Mouse (Mus musculus) large intestine, adult 2 months (tissue): ENCODE data around the gene Stag3. TPM values are rescaled to one million over a fixed set of nuclear protein-coding genes. Genes with fewer than 3 reads are reported as not detected.

Experiments used
- DNase-seq: peaks from one replicate; pipeline ENCODE4 v3.0.0-alpha.2; 2012; ENCODE audit warnings: low read depth, low spot score
- WGBS: fragments of 180-500 bp; shearing (Covaris S2); methylation state at CpG from one replicate; pipeline ENCODE4 v1.1.7; 2018; 5-methylcytosine and 5-hydroxymethylcytosine counted together
- polyA plus RNA-seq: library from polyadenylated mRNA; depleted of rRNA; stranded (reverse); fragments of >200 nt; gene quantifications from 2 replicates; pipeline ENCODE4 v1.2.3, GENCODE M21; 2012; rRNA removed

Stag3 gene
- 0.58 and 0.90 TPM in 2 replicates for polyA plus RNA-seq

- 1% methylated on average over 56 of the region's 56 CpGs for WGBS
- no peak for DNase-seq
Observed at GRCm38 (mm10) chr5:138279585-138280424, at the start of gene Stag3, which contains the start of the genes Gm43720 and Gpc2. Stag3 (plus strand) TSS chr5:138280240. Gm43720 (minus strand) TSS chr5:138279958. Gpc2 (minus strand) TSS chr5:138280005.

DNA sequence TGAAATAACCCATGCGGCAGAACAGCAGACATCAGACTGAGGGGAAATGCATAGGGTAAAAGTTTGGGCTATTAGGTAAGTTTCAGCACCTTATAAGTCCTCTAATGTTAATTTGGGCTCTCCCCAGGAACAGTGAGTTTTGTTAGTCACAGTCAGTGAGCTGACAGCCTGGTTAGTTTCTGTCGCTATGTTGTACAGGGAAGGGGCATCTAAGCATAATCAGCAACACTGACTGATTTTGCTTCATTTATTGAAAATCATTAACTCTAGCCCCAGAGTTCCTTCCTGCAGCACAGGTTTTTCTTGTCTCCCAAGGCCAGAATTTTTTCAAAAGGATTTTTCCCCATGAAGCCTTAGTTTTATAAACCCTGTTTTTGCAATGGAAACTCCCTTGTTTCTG, 46.3 kb upstream of the Stag3 start:
- 70% methylated on average over 2 of the region's 2 CpGs for WGBS
- DNase-seq: no peak

GRCm38 (mm10) chr5:138234224-138234623, 45.8 kb upstream of the Stag3 start:
- DNase-seq: no peak

DNA sequence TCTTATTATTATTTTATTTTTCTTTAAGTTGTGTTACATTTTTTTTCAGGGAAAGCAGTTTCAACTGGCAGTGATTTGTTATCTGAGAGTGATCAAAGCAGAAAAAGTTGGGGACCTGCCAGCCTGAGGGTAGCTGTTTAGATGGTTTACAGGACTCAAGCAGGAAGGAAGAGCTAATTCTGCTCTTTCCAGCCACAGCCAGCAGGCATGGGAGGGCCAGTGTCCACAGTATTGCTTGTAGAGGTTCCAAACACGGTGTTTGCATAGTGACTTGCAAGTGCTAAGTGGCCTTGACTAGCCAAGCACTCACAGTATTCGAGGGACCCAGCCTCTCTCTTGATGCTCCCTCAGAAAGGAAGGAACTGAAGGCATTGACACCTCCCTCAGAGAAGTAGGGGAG, 38.5 kb upstream of the Stag3 start:
- whole genome bisulfite sequencing: 10% methylated on average over 2 of the region's 2 CpGs
- no peak for DNase-seq

- WGBS: 87% methylated on average over 12 of the region's 12 CpGs
- no peak for DNase-seq
Observed at GRCm38 (mm10) chr5:138251144-138251543, 28.9 kb upstream of the Stag3 start.

- no peak for DNase-seq
- 92% methylated on average over 3 of the region's 3 CpGs for WGBS
Observed at GRCm38 (mm10) chr5:138253061-138253460, 27.0 kb upstream of the Stag3 start.

DNA sequence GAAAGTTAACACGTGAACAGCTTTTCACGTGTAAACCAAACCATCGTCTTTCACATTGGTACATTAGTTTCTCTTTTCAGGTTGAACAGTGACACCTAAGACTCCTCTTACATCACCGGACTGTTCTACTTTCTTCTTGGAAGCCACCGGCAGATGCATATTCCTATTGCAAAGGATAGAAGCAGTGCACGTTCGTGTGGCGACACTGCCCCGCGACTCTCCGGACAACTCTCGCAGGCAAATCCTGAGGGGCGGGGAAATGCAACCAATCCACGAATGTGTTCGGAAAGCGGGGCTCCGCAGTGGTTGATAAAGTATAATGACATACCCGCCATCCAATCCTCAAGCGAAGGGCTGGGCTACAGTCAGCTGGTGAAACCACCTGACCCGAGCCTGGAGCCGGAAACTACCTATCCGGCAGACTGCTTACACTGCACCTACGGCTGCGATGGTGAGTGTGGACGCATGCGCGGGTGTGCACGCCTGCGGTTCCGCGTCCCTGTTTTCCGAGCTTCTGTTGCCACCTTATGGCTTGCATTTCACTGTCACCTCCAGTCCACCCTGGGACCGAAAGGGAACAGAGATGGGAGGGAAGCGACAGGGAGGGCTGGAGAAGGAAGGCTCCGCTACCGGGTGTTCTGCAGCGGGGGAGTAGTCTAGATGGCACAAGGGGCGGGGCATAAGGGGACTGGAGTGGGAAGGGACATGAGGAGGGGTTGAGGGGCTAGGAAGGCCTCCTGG, 24.5 kb upstream of the Stag3 start, which contains the start of gene Lamtor4:
Gene Lamtor4 (plus strand): TSS at position 130 of the 741 bp plus-strand sequence.
- WGBS: under 1% methylated on average over 38 of the region's 38 CpGs
- peak; percentile 94 for DNase-seq

DNA sequence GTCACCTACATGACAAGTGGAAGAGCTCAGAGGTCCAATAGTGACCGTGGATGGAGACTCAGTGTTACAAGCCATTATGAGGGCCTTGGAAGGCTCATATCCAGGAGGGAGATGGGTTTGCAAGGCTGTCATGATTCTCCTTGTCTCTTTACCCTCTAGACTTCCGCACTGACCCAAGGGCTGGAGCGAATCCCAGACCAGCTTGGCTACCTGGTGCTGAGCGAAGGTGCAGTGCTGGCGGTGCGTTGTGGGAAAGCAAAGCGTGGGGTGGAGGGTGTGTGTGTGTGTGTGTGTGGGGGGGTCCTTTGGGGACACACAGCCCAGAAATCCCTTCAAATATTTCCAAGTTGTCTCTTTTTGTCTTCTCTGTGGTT, 24.0 kb upstream of the Stag3 start:
- DNase-seq: no peak
- WGBS: 5% methylated on average over 7 of the region's 7 CpGs

GRCm38 (mm10) chr5:138256966-138257584, 23.0 kb upstream of the Stag3 start:
- 80% methylated on average over 10 of the region's 10 CpGs for WGBS

GRCm38 (mm10) chr5:138257585-138257978, 22.5 kb upstream of the Stag3 start:
- WGBS: 88% methylated on average over 4 of the region's 4 CpGs
- DNase-seq: no peak

More at GRCm38 (mm10) chr5:138256966-138257584, 23.0 kb upstream of the Stag3 start:
- no peak for DNase-seq

DNA sequence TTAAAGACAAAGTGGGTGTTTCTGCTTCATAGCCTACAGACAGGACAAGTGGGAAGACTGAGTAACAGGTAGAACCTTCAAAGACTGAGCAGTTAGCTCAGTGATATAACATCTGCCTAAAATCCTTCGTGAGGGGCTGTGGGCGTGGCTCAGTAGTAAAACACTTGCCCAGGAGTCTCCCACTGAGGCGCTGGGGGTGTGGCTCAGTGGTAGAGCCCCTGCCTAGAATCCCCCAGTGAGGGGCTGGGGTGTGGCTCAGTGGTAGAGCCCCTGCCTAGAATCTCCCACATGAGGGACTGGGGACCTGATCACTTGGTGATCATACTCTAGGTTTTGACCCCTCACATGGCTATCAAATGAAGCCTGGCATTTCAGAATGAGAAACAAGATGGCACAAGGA, 22.0 kb upstream of the Stag3 start:
- WGBS: 66% methylated on average over 3 of the region's 3 CpGs

DNA sequence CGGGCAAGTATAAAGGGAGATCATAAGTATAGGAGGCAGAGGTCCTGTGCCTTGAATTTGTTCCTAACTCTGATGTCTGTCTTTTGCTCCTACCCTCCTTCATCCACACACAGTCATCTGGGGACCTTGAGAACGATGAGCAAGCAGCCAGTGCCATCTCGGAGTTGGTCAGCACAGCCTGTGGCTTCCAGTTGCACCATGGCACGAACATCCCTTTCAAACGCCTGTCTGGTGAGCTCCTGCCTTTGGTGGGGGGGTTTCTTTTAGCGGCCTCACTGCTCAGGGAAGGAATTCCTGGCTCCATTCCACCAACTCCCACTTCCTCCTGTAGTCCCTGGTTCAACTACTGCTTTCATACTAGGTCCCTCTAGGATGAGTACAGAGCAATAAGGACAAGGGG, 21.5 kb upstream of the Stag3 start:
- 85% methylated on average over 6 of the region's 6 CpGs for WGBS
- DNase-seq: no peak

More for the DNA sequence above, 22.0 kb upstream of the Stag3 start:
- DNase-seq: no peak

DNA sequence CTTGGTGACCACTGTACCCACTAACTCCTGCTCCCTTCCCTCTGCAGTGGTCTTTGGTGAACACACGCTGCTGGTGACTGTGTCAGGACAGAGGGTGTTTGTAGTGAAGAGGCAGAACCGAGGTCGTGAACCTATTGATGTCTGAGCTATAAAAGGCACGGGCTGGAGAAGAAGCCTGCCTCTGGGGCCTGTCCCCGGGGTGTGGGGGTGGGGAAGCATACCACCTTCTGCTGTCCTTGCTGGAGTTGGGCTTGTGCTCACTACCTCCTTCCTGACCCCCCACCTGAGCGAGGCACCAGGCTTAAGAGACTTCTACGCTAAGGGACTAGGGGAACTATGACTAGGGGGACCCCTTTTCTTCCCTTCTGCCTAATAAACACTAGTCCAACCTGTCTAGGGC, 21.0 kb upstream of the Stag3 start:
- 60% methylated on average over 7 of the region's 7 CpGs for WGBS

GRCm38 (mm10) chr5:138260051-138260450, 20.0 kb upstream of the Stag3 start:
- no peak for DNase-seq
- 87% methylated on average over 10 of the region's 10 CpGs for WGBS

More for the DNA sequence above, 21.0 kb upstream of the Stag3 start:
- DNase-seq: no peak

DNA sequence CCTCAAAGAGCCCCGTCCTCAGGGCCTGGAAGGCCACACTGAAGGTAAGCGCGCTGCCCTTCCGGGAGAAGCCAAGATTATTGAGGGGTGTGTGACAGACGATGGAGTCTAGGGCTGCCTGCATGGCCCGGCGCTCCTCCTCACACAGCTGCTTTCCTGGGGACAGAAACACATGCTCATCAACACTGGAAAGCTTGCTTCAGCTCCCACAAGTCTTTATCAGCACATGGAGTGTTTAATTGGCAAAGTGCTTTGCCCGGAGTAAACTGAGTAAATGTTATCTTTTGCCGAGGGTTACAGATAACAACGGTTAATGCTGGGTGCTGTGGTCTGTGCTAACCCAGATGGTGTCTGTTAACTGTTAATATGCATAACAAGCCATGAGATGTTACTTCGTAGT, 19.2 kb upstream of the Stag3 start:
- 80% methylated on average over 11 of the region's 11 CpGs for WGBS
- no peak for DNase-seq

DNA sequence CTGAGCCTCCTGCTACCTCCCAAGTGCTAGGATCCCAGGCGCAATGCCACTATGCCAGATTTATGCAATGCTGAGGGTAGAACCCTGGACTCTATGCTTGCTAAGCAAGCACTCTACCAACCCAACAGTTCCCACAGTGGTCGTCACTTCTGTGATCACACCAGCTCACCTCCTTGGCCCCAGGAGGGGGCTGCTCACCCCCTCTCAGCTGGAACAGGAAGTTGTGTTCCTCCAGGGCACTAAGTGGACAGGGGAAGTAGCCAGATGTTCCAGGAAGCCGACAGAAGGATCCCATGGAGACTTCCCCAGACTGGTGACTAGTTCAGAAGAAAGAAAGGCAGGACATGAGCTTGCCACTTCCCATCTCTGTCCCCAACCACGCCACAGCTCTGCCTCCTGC, 18.0 kb upstream of the Stag3 start:
- no peak for DNase-seq
- WGBS: 68% methylated on average over 4 of the region's 4 CpGs

- 61% methylated on average over 18 of the region's 18 CpGs for WGBS
- DNase-seq: no peak
Observed at GRCm38 (mm10) chr5:138262582-138263240, 17.3 kb upstream of the Stag3 start.

DNA sequence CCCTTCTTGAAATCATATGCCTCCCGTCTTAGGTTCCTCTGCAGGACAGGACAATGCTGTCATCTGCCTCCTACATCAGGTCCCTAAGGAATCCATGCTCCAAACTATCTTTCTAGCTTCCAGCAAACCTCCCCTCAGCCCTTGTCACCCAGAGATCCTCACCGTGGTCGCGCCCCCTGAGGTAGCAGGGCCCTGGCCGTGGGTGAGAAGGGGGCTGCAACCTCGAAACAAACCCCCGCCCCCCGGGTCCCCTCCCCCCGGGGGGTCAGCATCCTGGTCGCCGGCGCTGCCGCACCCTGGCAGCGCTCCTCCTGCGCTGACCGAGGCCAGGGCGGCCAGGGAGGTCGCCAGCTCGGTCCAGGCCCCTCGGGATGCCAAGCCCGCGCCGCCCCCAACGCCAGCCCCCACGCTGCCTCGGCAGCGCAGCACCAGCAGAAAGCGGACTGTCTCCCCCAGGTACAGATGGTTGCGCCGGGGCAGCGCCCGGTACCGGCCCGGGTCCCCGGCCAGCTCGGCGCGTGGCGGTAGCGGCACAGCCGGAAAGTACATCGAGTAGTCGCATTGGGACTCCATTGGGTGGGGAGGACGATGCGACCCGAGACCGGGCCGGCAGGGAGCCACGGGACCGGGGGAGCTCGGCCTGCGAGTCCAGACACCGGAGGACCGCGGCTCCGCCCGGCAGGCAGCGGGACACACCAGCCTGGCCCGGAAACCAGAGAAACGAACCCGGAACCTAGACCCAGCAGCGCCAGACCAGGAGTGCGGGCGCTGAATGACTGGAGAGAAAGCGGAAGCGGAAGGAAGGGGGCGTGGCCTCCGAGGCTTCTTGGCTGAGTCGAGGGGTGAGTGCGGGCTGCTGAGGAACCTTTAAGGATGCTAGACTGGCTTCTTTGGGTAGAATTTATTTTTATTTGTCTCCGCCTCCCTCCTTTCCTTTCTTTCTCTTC, 16.5 kb upstream of the Stag3 start, which contains the start of gene BC037034:
Gene BC037034 (minus strand): TSS at position 774 of the 947 bp plus-strand sequence.
- WGBS: under 1% methylated on average over 71 of the region's 71 CpGs
- DNase-seq: peak; percentile 87

GRCm38 (mm10) chr5:138264207-138264578, 15.8 kb upstream of the Stag3 start:
- WGBS: 6% methylated on average over 6 of the region's 6 CpGs
- DNase-seq: no peak
